Mouse (Mus musculus): ENCODE results near the gene Kng1. TPM values are rescaled to one million over a fixed set of nuclear protein-coding genes. Genes with fewer than 3 reads are reported as not detected.
A peak's percentile ranks its signal among the peaks of the same experiment; 100 is the strongest.

Gene Kng1
- polyA plus RNA-seq, 1 experiment, result not detected

DNA sequence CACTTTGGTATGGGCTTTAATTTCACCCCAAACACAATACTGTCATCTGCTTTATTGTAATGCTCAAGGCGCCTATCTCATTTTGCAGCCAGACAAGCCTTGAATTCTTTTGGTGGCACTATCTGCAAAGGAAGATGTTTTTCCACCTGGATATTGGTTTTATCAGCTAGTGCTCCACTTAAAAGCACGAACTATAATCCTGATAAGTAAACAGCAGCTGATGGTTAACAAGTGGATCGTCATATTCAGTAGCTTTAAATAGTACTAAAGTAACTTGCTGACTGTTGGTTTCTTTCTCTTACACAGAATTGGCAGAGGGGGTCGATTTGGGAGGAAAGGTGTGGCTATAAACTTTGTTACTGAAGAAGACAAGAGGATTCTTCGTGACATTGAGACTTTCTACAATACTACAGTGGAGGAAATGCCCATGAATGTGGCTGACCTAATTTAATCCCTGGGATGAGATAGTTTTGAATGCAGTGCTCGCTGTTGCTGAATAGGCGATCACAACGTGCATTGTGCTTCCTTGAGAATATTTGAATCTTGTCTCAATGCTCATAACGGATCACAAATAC lies 55.3 kb downstream of the Kng1 start:
- DNase-seq (ENCODE audit: extremely low spot score in 1 of 2, low spot score in 1 of 2), result no peak

- DNase-seq (ENCODE audit: extremely low spot score in 1 of 2, low spot score in 1 of 2), result no peak
These were observed 56.2 kb downstream of the Kng1 start for GRCm38 (mm10) chr16:23113903-23114302.

DNA sequence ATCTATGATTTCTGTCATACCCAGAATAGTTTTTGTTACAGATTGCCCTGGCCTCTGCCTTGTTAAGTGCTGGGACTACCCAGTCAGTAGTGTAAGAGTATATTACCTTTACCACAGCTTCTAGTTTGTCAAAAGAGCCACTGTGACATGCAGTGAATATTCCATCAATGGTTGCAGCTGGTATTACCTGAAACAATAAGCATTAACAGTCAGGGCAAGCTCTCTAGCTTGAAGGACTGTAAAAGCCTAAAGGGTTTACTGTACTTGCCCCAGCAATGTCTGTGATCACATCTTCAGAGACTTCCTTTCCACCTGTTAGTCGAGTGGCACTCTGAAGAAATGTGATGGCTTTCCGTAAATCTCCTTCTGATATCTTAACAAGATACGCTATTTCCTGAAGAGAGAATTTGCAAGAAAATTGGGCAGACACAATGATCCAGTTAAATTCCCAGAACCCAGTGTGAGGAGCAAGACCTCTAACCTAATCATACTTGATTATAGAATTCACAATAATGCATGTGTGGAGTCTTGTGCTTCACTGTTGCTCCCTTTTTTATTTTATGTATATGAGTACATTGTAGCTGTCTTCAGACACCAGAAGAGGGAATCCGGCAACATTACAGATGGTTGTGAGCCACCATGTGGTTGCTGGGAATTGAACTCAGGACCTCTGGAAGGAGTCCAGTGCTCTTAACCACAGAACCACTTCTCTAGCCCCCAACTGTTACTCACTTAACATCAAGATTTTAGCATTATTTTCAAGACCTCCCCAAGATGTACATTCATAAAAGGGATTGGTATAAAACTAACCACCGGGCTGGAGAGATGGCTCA lies 56.9 kb downstream of the Kng1 start:
- DNase-seq (ENCODE audit: extremely low spot score in 1 of 2, low spot score in 1 of 2), result no peak

DNA sequence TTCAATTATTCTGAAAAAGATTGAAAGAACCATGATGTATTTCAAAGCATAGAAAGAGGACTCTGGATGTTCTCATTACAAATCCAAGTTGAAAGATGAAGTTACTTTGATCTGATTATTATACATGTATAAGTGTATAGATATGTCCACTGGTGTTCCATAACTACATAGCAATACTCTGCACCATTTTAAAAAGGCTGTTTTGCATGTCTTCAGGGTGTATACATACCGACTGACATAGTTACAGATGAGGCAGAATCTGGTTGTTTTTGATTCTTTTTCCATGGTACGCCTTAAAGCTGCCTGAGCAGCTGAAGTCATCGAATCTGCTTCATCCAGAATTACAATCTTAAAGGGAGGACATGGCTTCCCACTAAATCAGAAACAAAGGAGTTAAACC lies 57.8 kb downstream of the Kng1 start:
- no peak for DNase-seq (ENCODE audit: extremely low spot score in 1 of 2, low spot score in 1 of 2)

GRCm38 (mm10) chr16:23117173-23117572 lies 59.5 kb downstream of the Kng1 start:
- DNase-seq (ENCODE audit: extremely low spot score in 1 of 2, low spot score in 1 of 2), result no peak

DNA sequence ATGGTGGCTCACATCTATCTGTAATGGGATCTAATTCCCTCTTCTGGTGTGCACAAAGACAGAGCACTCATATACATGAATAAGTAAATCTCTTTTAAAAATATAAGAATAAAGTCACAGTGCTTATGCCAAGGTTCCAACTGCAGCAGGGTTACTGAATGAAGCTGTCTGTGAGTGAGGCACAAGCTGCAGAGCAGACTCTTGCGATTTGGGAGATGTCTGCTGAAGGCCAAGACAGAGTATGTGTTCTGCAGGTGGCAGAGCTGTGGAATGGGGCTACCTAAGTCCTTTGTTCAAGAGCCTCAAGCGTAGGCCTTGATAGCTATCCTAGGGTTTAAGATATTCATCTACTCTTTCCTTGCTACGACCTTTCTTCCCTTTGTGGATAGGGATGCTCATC lies 64.8 kb downstream of the Kng1 start:
- DNase-seq (ENCODE audit: extremely low spot score in 1 of 2, low spot score in 1 of 2), result no peak

- DNase-seq (ENCODE audit: extremely low spot score in 1 of 2, low spot score in 1 of 2), result no peak
These were observed 65.4 kb downstream of the Kng1 start for GRCm38 (mm10) chr16:23123104-23123503.

GRCm38 (mm10) chr16:23124398-23124797 lies 66.7 kb downstream of the Kng1 start:
- DNase-seq (ENCODE audit: extremely low spot score in 1 of 2, low spot score in 1 of 2), result no peak

DNA sequence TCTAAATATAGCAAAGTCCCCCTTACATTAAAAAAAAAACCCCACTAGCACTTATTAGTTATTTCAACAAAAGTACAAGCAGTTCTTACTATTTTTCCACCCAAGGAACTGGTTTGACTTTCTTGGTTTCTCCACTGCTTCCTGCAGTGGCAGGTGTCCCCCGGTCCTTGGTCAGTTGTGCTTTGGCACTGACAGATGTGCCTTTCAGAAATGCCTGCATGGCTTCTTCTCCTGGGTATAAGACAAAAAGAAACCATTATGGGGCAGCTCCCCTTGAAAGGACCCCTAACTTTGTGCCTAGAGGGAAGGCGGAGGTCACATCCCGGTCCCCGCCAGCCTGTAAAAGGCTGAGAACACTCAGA lies 69.6 kb downstream of the Kng1 start:
- no peak for DNase-seq (ENCODE audit: extremely low spot score in 1 of 2, low spot score in 1 of 2)

DNA sequence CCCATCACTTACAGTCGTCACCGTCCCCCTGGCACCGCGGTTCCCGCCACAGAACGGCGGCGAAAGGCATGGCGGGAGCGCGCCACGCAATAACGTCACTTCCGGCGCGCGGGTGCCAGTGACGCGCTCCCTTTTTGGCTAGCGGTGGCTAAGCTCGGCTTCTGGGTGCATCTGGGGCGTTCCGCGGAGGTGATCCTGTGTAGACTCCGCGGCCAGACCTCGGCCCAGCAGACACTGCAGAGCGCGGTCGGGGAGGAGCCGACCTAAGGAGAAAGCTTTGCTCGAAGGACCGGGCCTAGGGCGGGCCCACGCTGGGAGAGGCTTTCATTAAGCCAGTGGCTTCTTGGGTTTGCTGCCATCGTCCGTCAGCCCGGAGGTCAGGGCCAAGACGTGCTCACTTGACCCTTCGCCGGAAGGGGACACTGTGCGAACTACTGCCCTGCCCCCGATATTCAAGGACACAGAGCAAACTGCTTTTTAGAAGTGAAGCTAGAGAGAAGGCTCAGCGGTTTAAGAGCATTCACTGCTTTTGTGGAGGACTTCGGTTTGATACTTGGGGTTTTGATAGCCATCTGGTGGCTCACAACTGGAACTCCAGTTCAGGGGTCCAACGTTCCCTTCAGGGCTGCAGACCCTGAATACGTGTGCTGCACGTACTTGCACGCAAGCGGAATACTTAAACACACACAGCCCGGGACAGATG lies 70.2 kb downstream of the Kng1 start, which contains the start of gene Rfc4:
Rfc4 (minus strand) TSS at position 65 of the 703 bp plus-strand sequence.
- peak; percentile 79 to 94 for DNase-seq (ENCODE audit: extremely low spot score in 1 of 2, low spot score in 1 of 2)

DNA sequence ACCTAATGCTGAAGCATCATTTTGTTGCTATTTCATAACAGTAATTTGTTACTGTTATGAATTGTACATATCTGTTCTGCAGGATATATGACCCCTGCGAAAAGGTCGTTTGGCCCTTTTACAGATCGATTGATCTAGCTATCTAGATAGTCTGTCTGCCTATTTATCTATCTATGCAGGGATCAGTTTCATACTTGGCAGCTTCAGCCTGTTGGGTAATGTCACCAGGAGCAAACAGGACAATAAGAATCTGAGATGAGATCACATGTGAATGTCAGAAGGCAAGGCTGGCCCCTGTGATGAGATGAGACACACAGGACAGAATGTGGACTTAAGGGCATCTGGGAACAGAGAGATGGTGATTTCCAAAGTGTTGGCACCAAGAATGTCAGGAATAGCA lies 72.6 kb downstream of the Kng1 start:
- DNase-seq (ENCODE audit: extremely low spot score in 1 of 2, low spot score in 1 of 2), result no peak

Other genes starting within 250 kb of the Kng1 start
- 0.18 TPM in 1 of 2 replicates, not detected in the other for gene Crygs, start 246.3 kb upstream of the Kng1 start, polyA plus RNA-seq (2012; rRNA removed)
- 16.2 and 19.2 TPM in 2 replicates for gene Tbccd1, start 200.2 kb upstream of the Kng1 start, polyA plus RNA-seq (2012; rRNA removed)
- gene Dnajb11, start 200.0 kb upstream of the Kng1 start, polyA plus RNA-seq (2012; rRNA removed), result 42.9 and 43.0 TPM in 2 replicates
- gene Ahsg, start 166.6 kb upstream of the Kng1 start, polyA plus RNA-seq (2012; rRNA removed), result 0.14 and 0.42 TPM in 2 replicates
- 0.26 and 1.5 TPM in 2 replicates for gene Fetub, start 139.5 kb upstream of the Kng1 start, polyA plus RNA-seq (2012; rRNA removed)
- gene Hrg, start 106.8 kb upstream of the Kng1 start, polyA plus RNA-seq (2012; rRNA removed), result not detected in 2 replicates
- gene Kng2, start 28.4 kb upstream of the Kng1 start, polyA plus RNA-seq (2012; rRNA removed), result 0.17 TPM in 1 of 2 replicates, not detected in the other
- gene Eif4a2, start 49.6 kb downstream of the Kng1 start, polyA plus RNA-seq (2012; rRNA removed), result 687 and 787 TPM in 2 replicates
- 2.7 TPM in 2 replicates for gene Rfc4, start 69.9 kb downstream of the Kng1 start, polyA plus RNA-seq (2012; rRNA removed)
- gene Adipoq, start 88.7 kb downstream of the Kng1 start, polyA plus RNA-seq (2012; rRNA removed), result 0.16 and 0.25 TPM in 2 replicates
- 15.8 and 19.8 TPM in 2 replicates for gene St6gal1, start 166.9 kb downstream of the Kng1 start, polyA plus RNA-seq (2012; rRNA removed)

All from frontal cortex, adult 2 months (tissue).